Mouse (Mus musculus) cortical plate, adult 2 months (tissue): ENCODE results near the gene Preb. TPM values are rescaled to one million over a fixed set of nuclear protein-coding genes. Genes with fewer than 3 reads are reported as not detected.

Experiments
- H3K27ac ChIP-seq: fragments of 200-500 bp; 2 replicates; pipeline ENCODE4 v1.5.1; 2012; ENCODE audit warnings: low read length, control low read depth, inconsistent platforms; ENCODE audit not compliant: insufficient read depth
- H3K4me1 ChIP-seq: fragments of 200-500 bp; 2 replicates; pipeline ENCODE4 v1.6.1; 2011; ENCODE audit warnings: low read length; ENCODE audit not compliant: control insufficient read depth, insufficient read depth
- H3K4me3 ChIP-seq: fragments of 200-500 bp; 2 replicates; pipeline ENCODE4 v1.5.1; 2011; ENCODE audit warnings: mild to moderate bottlenecking, low read length, control low read depth; ENCODE audit not compliant: insufficient read depth
- CTCF ChIP-seq: fragments of 200-500 bp; IDR thresholded peaks from 2 replicates; pipeline ENCODE4 v1.5.1; 2011; ENCODE audit warnings: mild to moderate bottlenecking, control low read depth, low read length; ENCODE audit not compliant: insufficient read depth; ENCODE audit errors: extremely low read depth
- POLR2A ChIP-seq: fragments of 200-500 bp; IDR thresholded peaks from 2 replicates; pipeline ENCODE4 v1.6.1; 2011; ENCODE audit warnings: mild to moderate bottlenecking, low read length, control low read depth; ENCODE audit not compliant: insufficient read depth; ENCODE audit errors: extremely low read depth
- polyA plus RNA-seq: library from polyadenylated mRNA; depleted of rRNA; stranded (reverse); fragments of >200 nt; gene quantifications from 2 replicates; pipeline ENCODE4 v1.2.3, GENCODE M21; 2012

Preb gene
- polyA plus RNA-seq, 1 experiment: 183 TPM

DNA sequence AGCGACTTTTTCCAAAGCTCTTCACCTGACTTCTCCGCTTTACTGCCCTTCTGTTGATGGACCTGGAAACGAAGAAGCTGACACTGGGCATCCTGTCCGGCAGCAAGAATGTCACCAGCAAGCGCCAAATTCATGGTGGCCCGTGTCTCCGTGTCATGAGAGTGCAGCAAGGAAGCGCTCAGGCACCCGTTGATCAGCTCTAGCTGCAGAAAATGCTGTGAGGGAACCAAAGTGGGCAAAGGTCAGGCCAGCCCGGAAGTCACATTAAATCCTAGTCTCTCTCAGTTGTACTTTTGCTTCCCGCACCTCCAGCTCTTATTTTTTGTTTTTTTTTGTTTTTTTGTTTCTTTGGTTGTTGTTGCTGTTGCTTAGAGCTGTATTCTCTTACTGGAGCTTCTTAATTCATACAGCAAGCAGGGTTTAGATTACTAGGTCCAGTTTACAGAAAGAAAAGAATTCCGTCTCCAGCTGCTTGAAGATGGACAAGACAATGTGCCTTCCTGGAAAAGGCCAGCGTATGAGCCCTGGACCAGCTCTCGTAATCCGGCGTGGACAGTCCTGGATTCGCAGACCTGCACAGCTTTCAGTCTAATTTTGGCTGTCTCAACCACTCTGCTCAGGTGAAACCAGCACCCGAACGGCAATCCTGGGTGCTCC, 835 bp downstream of the Preb start:
- H3K4me3 ChIP-seq: peak overlapping the region; percentile 92
- TF ChIP-seq CTCF: no peak
- no peak for TF ChIP-seq POLR2A
- peak overlapping the region; percentile 36; the same call in 1 of the 2 replicates for H3K27ac ChIP-seq

DNA sequence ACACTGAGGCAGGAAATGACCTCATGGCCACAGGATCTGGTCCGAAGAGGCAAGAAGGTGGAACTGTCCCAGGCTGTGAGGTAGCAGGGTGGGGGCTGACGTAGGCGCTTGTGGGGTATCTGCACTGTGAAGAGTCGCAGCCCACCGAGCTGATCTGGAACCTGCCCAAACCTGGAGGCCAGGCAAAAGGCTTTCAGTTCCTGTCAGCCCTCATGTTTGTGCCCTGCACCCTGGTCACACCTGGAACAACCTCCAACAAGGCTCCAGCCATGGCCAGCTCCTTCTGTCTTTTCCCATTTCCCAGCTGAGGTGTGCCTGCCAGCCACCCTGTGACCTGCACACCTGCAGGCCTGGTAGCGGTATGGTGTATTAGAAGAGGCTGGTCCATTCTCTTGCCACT, 2.3 kb downstream of the Preb start:
- peaks cover 14% of the 10 kb centered on the region for H3K4me1 ChIP-seq
- no peak overlapping the region for H3K4me3 ChIP-seq
- TF ChIP-seq CTCF: no peak
- no peak overlapping the region for H3K27ac ChIP-seq

More for the DNA sequence above, 835 bp downstream of the Preb start:
- peaks cover 14% of the 10 kb centered on the region for H3K4me1 ChIP-seq

GRCm38 (mm10) chr5:30955751-30956150, 4.4 kb downstream of the Preb start:
- H3K4me1 ChIP-seq: peaks cover 16% of the 10 kb centered on the region
- no peak overlapping the region for H3K4me3 ChIP-seq
- no peak overlapping the region for H3K27ac ChIP-seq
- TF ChIP-seq POLR2A (no peak), CTCF (no peak)

DNA sequence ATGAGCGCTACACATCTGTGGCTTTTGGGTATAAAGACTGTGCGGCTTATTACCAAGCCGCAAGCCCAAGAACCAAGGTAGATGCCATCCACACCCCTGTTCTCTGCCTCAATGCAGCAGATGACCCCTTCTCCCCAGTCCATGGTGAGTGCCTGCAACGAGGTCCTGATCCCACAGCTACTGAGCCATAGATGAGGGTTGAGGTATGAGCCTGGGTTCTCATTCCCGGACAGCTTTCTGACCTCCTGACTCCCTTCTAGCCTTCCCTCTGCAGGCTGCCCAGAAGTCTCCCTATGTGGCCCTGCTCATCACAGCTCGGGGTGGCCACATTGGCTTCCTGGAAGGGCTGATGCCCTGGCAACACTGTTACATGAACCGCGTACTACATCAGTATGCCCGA, 5.6 kb downstream of the Preb start:
- Histone ChIP-seq H3K27ac (no peak overlapping the region), H3K4me1 (peaks cover 16% of the 10 kb centered on the region), H3K4me3 (no peak overlapping the region)
- TF ChIP-seq CTCF (no peak), POLR2A (peak; percentile 50; the same call in 1 of the 2 replicates)

DNA sequence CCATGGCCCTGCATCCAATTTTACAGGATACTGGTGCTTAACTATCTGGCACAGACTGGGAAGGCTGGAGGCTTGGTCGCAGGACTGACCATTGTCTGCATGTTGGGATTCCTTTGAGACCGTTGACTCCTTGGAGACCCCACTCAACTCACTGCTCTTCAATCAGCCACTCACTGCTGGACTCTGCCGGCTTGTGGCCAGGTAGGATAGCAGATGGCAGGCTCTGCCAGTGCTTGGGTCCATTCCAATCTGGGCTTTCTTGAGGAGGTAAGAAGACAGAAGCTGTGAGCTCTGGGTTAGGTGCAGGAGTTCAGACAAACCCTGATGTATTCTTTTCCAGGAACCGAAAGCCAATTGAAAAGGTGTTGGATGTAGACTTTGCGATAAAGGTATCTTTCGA, 6.1 kb downstream of the Preb start:
- H3K4me1 ChIP-seq: peaks cover 16% of the 10 kb centered on the region
- H3K27ac ChIP-seq: no peak overlapping the region
- H3K4me3 ChIP-seq: no peak overlapping the region
- no peak for TF ChIP-seq CTCF
- TF ChIP-seq POLR2A: no peak

DNA sequence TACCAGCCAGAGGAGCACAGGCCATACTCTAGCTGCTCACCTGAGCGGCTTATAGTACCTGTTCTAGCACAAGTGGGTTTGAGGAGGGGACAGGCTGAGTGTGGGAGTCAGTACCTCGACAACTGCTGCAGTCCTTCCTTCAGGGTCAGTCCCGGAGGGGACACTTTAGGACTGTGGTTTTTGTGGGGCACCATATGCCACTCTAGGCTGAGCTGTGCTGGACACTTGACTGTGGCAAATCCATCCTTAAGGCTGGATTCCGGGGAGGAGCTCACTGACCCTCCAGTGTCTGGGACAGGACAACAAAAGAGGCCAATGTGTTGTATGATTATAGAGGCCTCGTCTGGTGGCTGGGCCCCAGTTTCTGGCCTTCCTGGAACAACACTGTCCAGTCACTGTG, 7.6 kb downstream of the Preb start:
- H3K4me3 ChIP-seq: no peak overlapping the region
- H3K4me1 ChIP-seq: peaks cover 4% of the 10 kb centered on the region
- TF ChIP-seq CTCF (no peak), POLR2A (no peak)
- H3K27ac ChIP-seq: no peak overlapping the region

- Histone ChIP-seq H3K4me3 (no peak overlapping the region), H3K4me1 (peaks cover 4% of the 10 kb centered on the region), H3K27ac (no peak overlapping the region)
- no peak for TF ChIP-seq CTCF
- TF ChIP-seq POLR2A: no peak
These were observed 8.5 kb downstream of the Preb start for GRCm38 (mm10) chr5:30951706-30952105.

- Histone ChIP-seq H3K4me1 (peaks cover 6% of the 10 kb centered on the region), H3K4me3 (no peak overlapping the region; the same call in 1 of the 2 replicates), H3K27ac (no peak overlapping the region)
- TF ChIP-seq CTCF (no peak), POLR2A (no peak)
These were observed 9.2 kb downstream of the Preb start for GRCm38 (mm10) chr5:30950922-30951321.

DNA sequence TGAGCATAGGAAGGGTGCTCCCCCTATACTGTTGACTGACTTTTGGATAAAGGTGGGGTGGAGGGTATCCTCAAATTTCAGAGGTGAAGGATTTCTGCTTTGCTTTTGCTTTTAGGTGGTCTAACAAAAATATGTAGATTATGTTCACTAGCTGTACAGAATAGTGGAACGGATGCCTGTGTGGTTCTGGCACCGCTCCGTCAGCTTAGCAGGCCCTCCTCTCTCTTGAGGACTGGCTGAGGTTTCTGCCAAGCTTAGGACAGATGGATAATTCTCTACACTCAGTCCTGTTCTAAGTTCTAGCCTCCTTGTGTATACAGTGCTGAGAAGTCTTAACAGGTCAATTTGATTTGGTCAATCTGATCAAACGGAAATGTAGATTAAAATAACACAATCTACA, 9.7 kb downstream of the Preb start:
- TF ChIP-seq POLR2A (no peak), CTCF (no peak)
- H3K4me1 ChIP-seq: peaks cover 6% of the 10 kb centered on the region
- H3K27ac ChIP-seq: no peak overlapping the region
- H3K4me3 ChIP-seq: peak overlapping the region; percentile 66

DNA sequence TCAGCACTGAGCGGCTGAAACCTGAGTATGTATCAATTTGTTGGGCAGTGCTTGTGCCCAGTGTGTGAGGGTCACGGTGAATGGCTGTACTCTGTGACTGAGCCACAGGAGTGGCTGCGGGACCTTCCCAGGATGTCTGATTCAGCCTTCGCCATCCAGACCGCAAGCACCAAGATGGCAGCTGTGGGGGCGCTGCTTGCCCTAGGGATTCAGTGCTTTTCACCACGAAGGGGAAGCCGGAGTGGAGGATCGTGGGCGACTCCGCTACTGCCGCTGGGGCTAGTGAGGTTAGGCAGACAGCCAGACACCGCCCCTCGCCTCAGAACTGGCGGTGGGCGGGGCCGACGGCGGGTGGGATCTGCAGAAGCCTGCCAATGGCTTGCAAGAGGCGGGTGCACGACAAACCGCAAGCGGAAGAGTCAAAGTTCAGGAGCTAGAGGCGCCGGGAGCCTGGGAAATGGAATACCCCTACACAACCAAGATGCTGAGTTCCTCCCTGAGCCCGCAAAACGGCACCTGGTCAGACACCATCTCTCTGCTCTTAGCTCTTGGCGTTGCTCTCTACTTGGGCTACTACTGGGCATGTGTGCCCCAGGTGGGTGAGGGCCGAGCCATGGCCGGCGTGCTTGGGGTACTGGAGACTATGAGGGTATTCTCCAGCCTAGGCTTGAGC, 10.4 kb downstream of the Preb start:
- TF ChIP-seq POLR2A: peak; percentile 58; the same call in 1 of the 2 replicates
- TF ChIP-seq CTCF: no peak
- Histone ChIP-seq H3K4me3 (peak overlapping the region; percentile 66), H3K27ac (peak overlapping the region; percentile 53), H3K4me1 (peaks cover 6% of the 10 kb centered on the region)
